Mouse (Mus musculus): ENCODE measurements around the gene Elane. TPM values are rescaled to one million over a fixed set of nuclear protein-coding genes. Genes with fewer than 3 reads are reported as not detected.

The Elane gene
- polyA plus RNA-seq, 1 experiment from 2014 or later: not detected

- no peaks in the 10 kb centered on the region for H3K36me3 ChIP-seq (ENCODE audit: control insufficient read depth, insufficient read depth, low read length)
- H3K9ac ChIP-seq (ENCODE audit: low read length): 0 out of 2 replicates have a peak overlapping the region, but pooled peaks have one; percentile 5
- peaks cover 57% of the 10 kb centered on the region for H3K27me3 ChIP-seq (replicated peaks; ENCODE audit: control insufficient read depth, insufficient read depth, low read length)
- H3K9me3 ChIP-seq (ENCODE audit: control insufficient read depth, low read length): no peaks in the 10 kb centered on the region
- peak overlapping the region; percentile 36 for H3K4me2 ChIP-seq (ENCODE audit: low read length)
- H3K27ac ChIP-seq (ENCODE audit: low read depth): no peak overlapping the region
- ATAC-seq (replicated peaks; ENCODE audit: low FRiP score, low TSS enrichment, low read depth): no peak
- peaks cover 43% of the 10 kb centered on the region for H3K4me1 ChIP-seq (replicated peaks; ENCODE audit: control insufficient read depth, insufficient read depth, low read length)
- peak overlapping the region; percentile 15 for H3K4me3 ChIP-seq (ENCODE audit: low read depth, low read length)
- no peak for DNase-seq (ENCODE audit: low spot score)
- 11% methylated on average over 35 of the region's 35 CpGs for WGBS
Measured at GRCm38 (mm10) chr10:79918231-79919078, 32.4 kb downstream of the Elane start.

GRCm38 (mm10) chr10:79919251-79919849 lies 33.3 kb downstream of the Elane start:
- Histone ChIP-seq H3K4me3 (ENCODE audit: low read depth, low read length) (peak overlapping the region; percentile 2; the same call in 1 of the 2 replicates), H3K27ac (ENCODE audit: low read depth) (no peak overlapping the region), H3K4me1 (replicated peaks; ENCODE audit: control insufficient read depth, insufficient read depth, low read length) (peaks cover 41% of the 10 kb centered on the region), H3K36me3 (ENCODE audit: control insufficient read depth, insufficient read depth, low read length) (no peaks in the 10 kb centered on the region), H3K27me3 (replicated peaks; ENCODE audit: control insufficient read depth, insufficient read depth, low read length) (peaks cover 57% of the 10 kb centered on the region), H3K9ac (ENCODE audit: low read length) (no peak overlapping the region), H3K4me2 (ENCODE audit: low read length) (peak overlapping the region; percentile 25), H3K9me3 (ENCODE audit: control insufficient read depth, low read length) (no peaks in the 10 kb centered on the region)
- ATAC-seq (replicated peaks; ENCODE audit: low FRiP score, low TSS enrichment, low read depth) (no peak), DNase-seq (ENCODE audit: low spot score) (peak; percentile 56)
- 3% methylated on average over 21 of the region's 21 CpGs for WGBS

- no peak overlapping the region for H3K27ac ChIP-seq (ENCODE audit: low read depth)
- H3K36me3 ChIP-seq (ENCODE audit: control insufficient read depth, insufficient read depth, low read length): no peaks in the 10 kb centered on the region
- DNase-seq (ENCODE audit: low spot score) (peak; percentile 61), ATAC-seq (replicated peaks; ENCODE audit: low FRiP score, low TSS enrichment, low read depth) (no peak)
- H3K4me1 ChIP-seq (replicated peaks; ENCODE audit: control insufficient read depth, insufficient read depth, low read length): peaks cover 32% of the 10 kb centered on the region
- 27% methylated on average over 26 of the region's 26 CpGs for WGBS
- H3K27me3 ChIP-seq (replicated peaks; ENCODE audit: control insufficient read depth, insufficient read depth, low read length): peaks cover 57% of the 10 kb centered on the region
- no peak overlapping the region for H3K9ac ChIP-seq (ENCODE audit: low read length)
- H3K9me3 ChIP-seq (ENCODE audit: control insufficient read depth, low read length): no peaks in the 10 kb centered on the region
- H3K4me2 ChIP-seq (ENCODE audit: low read length): no peak overlapping the region
- H3K4me3 ChIP-seq (ENCODE audit: low read depth, low read length): no peak overlapping the region
Measured at GRCm38 (mm10) chr10:79920056-79920890, 34.2 kb downstream of the Elane start.

GRCm38 (mm10) chr10:79920958-79921535 lies 35.0 kb downstream of the Elane start, which contains the start of gene R3hdm4:
R3hdm4 (minus strand) TSS chr10:79921208.
- Histone ChIP-seq H3K27me3 (replicated peaks; ENCODE audit: control insufficient read depth, insufficient read depth, low read length) (peaks cover 57% of the 10 kb centered on the region), H3K36me3 (ENCODE audit: control insufficient read depth, insufficient read depth, low read length) (no peaks in the 10 kb centered on the region), H3K27ac (ENCODE audit: low read depth) (no peak within 1 kb of the TSS), H3K4me3 (ENCODE audit: low read depth, low read length) (peak within 1 kb of the TSS; percentile 24), H3K4me1 (replicated peaks; ENCODE audit: control insufficient read depth, insufficient read depth, low read length) (peaks cover 30% of the 10 kb centered on the region), H3K9me3 (ENCODE audit: control insufficient read depth, low read length) (no peaks in the 10 kb centered on the region), H3K9ac (ENCODE audit: low read length) (peak within 1 kb of the TSS; percentile 21; the same call in 1 of the 2 replicates), H3K4me2 (ENCODE audit: low read length) (peak within 1 kb of the TSS; percentile 47)
- 3% methylated on average over 41 of the region's 41 CpGs for WGBS
- no peak for ATAC-seq (replicated peaks; ENCODE audit: low FRiP score, low TSS enrichment, low read depth)
- DNase-seq (ENCODE audit: low spot score): peak; percentile 61

GRCm38 (mm10) chr10:79921572-79921971 lies 35.5 kb downstream of the Elane start:
- H3K4me3 ChIP-seq (ENCODE audit: low read depth, low read length): peak overlapping the region; percentile 24
- WGBS: 2% methylated on average over 34 of the region's 34 CpGs
- H3K4me2 ChIP-seq (ENCODE audit: low read length): peak overlapping the region; percentile 47
- H3K9ac ChIP-seq (ENCODE audit: low read length): peak overlapping the region; percentile 21; the same call in 1 of the 2 replicates
- ATAC-seq (replicated peaks; ENCODE audit: low FRiP score, low TSS enrichment, low read depth) (no peak), DNase-seq (ENCODE audit: low spot score) (peak; percentile 74)
- peaks cover 57% of the 10 kb centered on the region for H3K27me3 ChIP-seq (replicated peaks; ENCODE audit: control insufficient read depth, insufficient read depth, low read length)
- H3K36me3 ChIP-seq (ENCODE audit: control insufficient read depth, insufficient read depth, low read length): no peaks in the 10 kb centered on the region
- H3K27ac ChIP-seq (ENCODE audit: low read depth): no peak overlapping the region
- no peaks in the 10 kb centered on the region for H3K9me3 ChIP-seq (ENCODE audit: control insufficient read depth, low read length)
- H3K4me1 ChIP-seq (replicated peaks; ENCODE audit: control insufficient read depth, insufficient read depth, low read length): peaks cover 32% of the 10 kb centered on the region

- WGBS: 12% methylated on average over 29 of the region's 29 CpGs
- no peaks in the 10 kb centered on the region for H3K36me3 ChIP-seq (ENCODE audit: control insufficient read depth, insufficient read depth, low read length)
- ATAC-seq (replicated peaks; ENCODE audit: low FRiP score, low TSS enrichment, low read depth): no peak
- H3K4me2 ChIP-seq (ENCODE audit: low read length): peak overlapping the region; percentile 88
- H3K27ac ChIP-seq (ENCODE audit: low read depth): no peak overlapping the region
- no peak overlapping the region for H3K9ac ChIP-seq (ENCODE audit: low read length)
- H3K4me1 ChIP-seq (replicated peaks; ENCODE audit: control insufficient read depth, insufficient read depth, low read length): peaks cover 27% of the 10 kb centered on the region
- no peaks in the 10 kb centered on the region for H3K9me3 ChIP-seq (ENCODE audit: control insufficient read depth, low read length)
- H3K27me3 ChIP-seq (replicated peaks; ENCODE audit: control insufficient read depth, insufficient read depth, low read length): peaks cover 29% of the 10 kb centered on the region
- peak; percentile 96 for DNase-seq (ENCODE audit: low spot score)
- H3K4me3 ChIP-seq (ENCODE audit: low read depth, low read length): no peak overlapping the region; the same call in 1 of the 2 replicates
Measured at GRCm38 (mm10) chr10:79924998-79925784, 39.1 kb downstream of the Elane start.

- no peaks in the 10 kb centered on the region for H3K9me3 ChIP-seq (ENCODE audit: control insufficient read depth, low read length)
- H3K36me3 ChIP-seq (ENCODE audit: control insufficient read depth, insufficient read depth, low read length): peaks cover 5% of the 10 kb centered on the region; the same call in 1 of the 2 replicates
- peak overlapping the region; percentile 80; the same call in 1 of the 2 replicates for H3K27ac ChIP-seq (ENCODE audit: low read depth)
- peak overlapping the region; percentile 88 for H3K4me2 ChIP-seq (ENCODE audit: low read length)
- no peak for ATAC-seq (replicated peaks; ENCODE audit: low FRiP score, low TSS enrichment, low read depth)
- H3K4me3 ChIP-seq (ENCODE audit: low read depth, low read length): peak overlapping the region; percentile 58
- peaks cover 22% of the 10 kb centered on the region for H3K27me3 ChIP-seq (replicated peaks; ENCODE audit: control insufficient read depth, insufficient read depth, low read length)
- peak overlapping the region; percentile 76 for H3K9ac ChIP-seq (ENCODE audit: low read length)
- DNase-seq (ENCODE audit: low spot score): peak; percentile 69
- H3K4me1 ChIP-seq (replicated peaks; ENCODE audit: control insufficient read depth, insufficient read depth, low read length): peaks cover 27% of the 10 kb centered on the region
- WGBS: 5% methylated on average over 15 of the region's 15 CpGs
Measured at GRCm38 (mm10) chr10:79925785-79926490, 39.9 kb downstream of the Elane start.

All from intestine, embryonic 14.5 days (tissue).